In the genomic region with DNA sequence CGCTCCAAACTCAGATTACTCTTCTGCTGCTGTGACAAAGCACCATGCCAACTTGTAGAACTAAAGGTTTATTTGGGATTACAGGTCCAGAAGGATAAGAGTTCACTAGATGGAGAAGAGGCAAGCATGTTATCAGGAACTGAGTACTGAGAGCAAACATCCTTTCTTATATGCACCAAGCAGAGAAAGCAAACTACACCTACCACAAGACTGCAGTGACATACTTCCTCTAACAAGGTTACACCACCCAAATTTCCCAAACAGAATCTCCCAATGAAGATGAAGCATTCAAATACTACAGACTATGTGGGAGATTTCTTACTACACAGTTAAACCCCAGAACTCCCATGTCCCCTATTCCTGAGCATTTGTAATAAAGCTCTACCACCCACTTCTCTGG, we compare ENCODE assay signal across 29 mouse cellular contexts. TPM values are rescaled to one million over a fixed set of nuclear protein-coding genes. Genes with fewer than 3 reads are reported as not detected.
DNase-seq lines count a peak whose midpoint lies in the region; ATAC-seq and TF ChIP-seq lines count a peak whose summit lies in the region.
"Had no signal": no experiment of that assay in that cellular context is flagged by ENCODE, and none has a peak within 500 bp of the region (broad histone marks: within the 10 kb centered on the region; RNA-seq: fewer than 3 reads in every experiment).

No protein-coding gene starts in this region.

- H3K9me3 ChIP-seq in lung, postnatal 0 days (ENCODE audit: low read length), result no peaks in the 10 kb centered on the region
- no peaks in the 10 kb centered on the region for H3K9me3 ChIP-seq in liver, postnatal 0 days (ENCODE audit: low read length)
- H3K9me3 ChIP-seq in hindbrain, embryonic 14.5 days (ENCODE audit: control insufficient read depth, low read length), result no peaks in the 10 kb centered on the region
- no peaks in the 10 kb centered on the region for H3K9me3 ChIP-seq in midbrain, embryonic 16.5 days (replicated peaks; ENCODE audit: control insufficient read depth, low read length, poor library complexity, severe bottlenecking)
- H3K9me3 ChIP-seq: embryonic facial prominence, embryonic 15.5 days; forebrain, embryonic 12.5 days; G1E; heart, embryonic 10.5 days; hindbrain, embryonic 13.5 days; limb, embryonic 13.5 days; stomach, embryonic 15.5 days had no signal

- no peak overlapping the region for H3K4me2 ChIP-seq in lung, postnatal 0 days (replicated peaks; ENCODE audit: low read depth, low read length)
- peak overlapping the region; percentile 20; the same call in 1 of the 2 replicates for H3K4me2 ChIP-seq in liver, postnatal 0 days (ENCODE audit: low read depth, low read length)
- H3K4me2 ChIP-seq in hindbrain, embryonic 14.5 days (replicated peaks), result no peak overlapping the region
- no peak overlapping the region for H3K4me2 ChIP-seq in midbrain, embryonic 16.5 days (ENCODE audit: low read length)
- H3K4me2 ChIP-seq: embryonic facial prominence, embryonic 15.5 days; forebrain, embryonic 12.5 days; hindbrain, embryonic 13.5 days; kidney, embryonic 15.5 days; limb, embryonic 13.5 days; stomach, embryonic 15.5 days had no signal

- 93% methylated on average over 1 of the region's 1 CpGs for WGBS in lung, postnatal 0 days
- 89% methylated on average over 1 of the region's 1 CpGs for WGBS in liver, postnatal 0 days (ENCODE audit: insufficient replicate concordance)
- 90% methylated on average over 1 of the region's 1 CpGs for WGBS in small intestine, adult 2 months
- 98% methylated on average over 1 of the region's 1 CpGs for WGBS in hindbrain, embryonic 14.5 days
- WGBS in midbrain, embryonic 16.5 days, result 90% methylated on average over 1 of the region's 1 CpGs

- H3K4me3 ChIP-seq in lung, postnatal 0 days (ENCODE audit: low read depth, low read length), result no peak overlapping the region
- H3K4me3 ChIP-seq in liver, postnatal 0 days (ENCODE audit: low read depth, low read length), result no peak overlapping the region
- no peak overlapping the region for H3K4me3 ChIP-seq in small intestine, adult 2 months (ENCODE audit: low read depth, low read length)
- no peak overlapping the region for H3K4me3 ChIP-seq in hindbrain, embryonic 14.5 days (replicated peaks; ENCODE audit: low read length)
- H3K4me3 ChIP-seq in midbrain, embryonic 16.5 days (ENCODE audit: low read depth, low read length), result no peak overlapping the region
- H3K4me3 ChIP-seq: embryonic facial prominence, embryonic 10.5 days; embryonic facial prominence, embryonic 15.5 days; forebrain, embryonic 12.5 days; heart, embryonic 10.5 days; hindbrain, embryonic 13.5 days; kidney, embryonic 15.5 days; limb, embryonic 13.5 days; stomach, embryonic 15.5 days had no signal

- no peak for ATAC-seq in lung, postnatal 0 days
- peak; percentile 57 for ATAC-seq in granulocyte monocyte progenitor cell, adult 5-6 weeks (replicated peaks; ENCODE audit: poor library complexity, severe bottlenecking)
- no peak for ATAC-seq in liver, postnatal 0 days
- no peak for ATAC-seq in hindbrain, embryonic 14.5 days (ENCODE audit: low FRiP score)
- no peak for ATAC-seq in midbrain, embryonic 16.5 days
- ATAC-seq: forebrain, postnatal 0 days; inflammation-experienced regulatory T-cells, adult 6 months; Patski had no signal

- no peak for TF ChIP-seq CTCF in lung, postnatal 0 days (IDR thresholded peaks at IDR 0.05)
- TF ChIP-seq CTCF in liver, postnatal 0 days (IDR thresholded peaks at IDR 0.05; ENCODE audit: low read depth), result no peak
- TF ChIP-seq CTCF in small intestine, adult 2 months (IDR thresholded peaks at IDR 0.05; ENCODE audit: extremely low read depth, insufficient read length, insufficient replicate concordance, low read depth, low read length), result no peak

- no peaks in the 10 kb centered on the region for H3K36me3 ChIP-seq in lung, postnatal 0 days (ENCODE audit: insufficient read depth, low read length)
- H3K36me3 ChIP-seq in liver, postnatal 0 days (replicated peaks; ENCODE audit: insufficient read depth, low read length), result no peaks in the 10 kb centered on the region
- H3K36me3 ChIP-seq in small intestine, adult 2 months (ENCODE audit: control insufficient read depth, insufficient read depth, low read length), result no peaks in the 10 kb centered on the region
- H3K36me3 ChIP-seq in hindbrain, embryonic 14.5 days (replicated peaks; ENCODE audit: control insufficient read depth, insufficient read depth), result no peaks in the 10 kb centered on the region
- H3K36me3 ChIP-seq in midbrain, embryonic 16.5 days (ENCODE audit: control insufficient read depth, insufficient read depth, low read length), result no peaks in the 10 kb centered on the region
- H3K36me3 ChIP-seq: embryonic facial prominence, embryonic 15.5 days; stomach, embryonic 15.5 days had no signal

- H3K9ac ChIP-seq in lung, postnatal 0 days (replicated peaks; ENCODE audit: low read depth), result no peak overlapping the region
- H3K9ac ChIP-seq in liver, postnatal 0 days (replicated peaks), result no peak overlapping the region
- no peak overlapping the region for H3K9ac ChIP-seq in hindbrain, embryonic 14.5 days
- no peak overlapping the region for H3K9ac ChIP-seq in midbrain, embryonic 16.5 days (ENCODE audit: low read depth, low read length)
- H3K9ac ChIP-seq: embryonic facial prominence, embryonic 15.5 days; forebrain, embryonic 12.5 days; forebrain, postnatal 0 days; hindbrain, embryonic 13.5 days; kidney, embryonic 15.5 days; limb, embryonic 13.5 days; stomach, embryonic 15.5 days had no signal

- TF ChIP-seq EP300 in lung, postnatal 0 days (IDR thresholded peaks at IDR 0.05), result no peak
- TF ChIP-seq EP300 in liver, postnatal 0 days (IDR thresholded peaks at IDR 0.05; ENCODE audit: low read depth), result no peak

- H3K4me1 ChIP-seq in lung, postnatal 0 days (ENCODE audit: insufficient read depth, low read depth, low read length), result no peaks in the 10 kb centered on the region
- H3K4me1 ChIP-seq in liver, postnatal 0 days (ENCODE audit: insufficient read depth), result no peaks in the 10 kb centered on the region
- H3K4me1 ChIP-seq in small intestine, adult 2 months (ENCODE audit: control insufficient read depth, insufficient read depth, insufficient read length, low read length), result no peaks in the 10 kb centered on the region; the same call in 1 of the 2 replicates
- H3K4me1 ChIP-seq in hindbrain, embryonic 14.5 days (replicated peaks; ENCODE audit: control insufficient read depth, insufficient read depth, low read length), result no peaks in the 10 kb centered on the region
- H3K4me1 ChIP-seq in midbrain, embryonic 16.5 days (ENCODE audit: control insufficient read depth, insufficient read depth, low read length), result no peaks in the 10 kb centered on the region
- H3K4me1 ChIP-seq: embryonic facial prominence, embryonic 10.5 days; embryonic facial prominence, embryonic 15.5 days; forebrain, embryonic 12.5 days; hindbrain, embryonic 13.5 days; kidney, embryonic 15.5 days; stomach, embryonic 15.5 days had no signal

- TF ChIP-seq POLR2A in small intestine, adult 2 months (IDR thresholded peaks at IDR 0.05; ENCODE audit: low read depth, low read length), result no peak

- DNase-seq in lung, postnatal 0 days (ENCODE audit: low spot score), result peak; percentile 17
- no peak for DNase-seq in lung, postnatal 10 days
- no peak for DNase-seq in liver, postnatal 0 days
- DNase-seq in layer of hippocampus, postnatal 25 days (ENCODE audit: extremely low spot score in 1 of 2, low spot score in 1 of 2), result no peak
- DNase-seq in hindbrain, embryonic 14.5 days (ENCODE audit: low spot score), result no peak
- DNase-seq: adrenal gland, postnatal 10 days; cerebellum, adult 11-12 months; cerebellum, adult 9-11 months; forebrain, postnatal 0 days; heart, postnatal 4 days; kidney, adult 11 months; kidney, postnatal 25 days; lung, adult 18-20 months; lung, postnatal 14 days; midbrain, embryonic 14.5 days had no signal

- no peak overlapping the region for H3K27ac ChIP-seq in lung, postnatal 0 days (ENCODE audit: low read length)
- H3K27ac ChIP-seq in liver, postnatal 0 days (ENCODE audit: low read depth), result peak overlapping the region; percentile 48
- 0 out of 2 replicates have a peak overlapping the region, but pooled peaks have one; percentile 10 for H3K27ac ChIP-seq in small intestine, adult 2 months (ENCODE audit: insufficient read depth, low read depth, low read length)
- H3K27ac ChIP-seq in hindbrain, embryonic 14.5 days, result no peak overlapping the region
- no peak overlapping the region for H3K27ac ChIP-seq in midbrain, embryonic 16.5 days (ENCODE audit: low read length)
- H3K27ac ChIP-seq: embryonic facial prominence, embryonic 10.5 days; embryonic facial prominence, embryonic 15.5 days; forebrain, embryonic 12.5 days; heart, embryonic 10.5 days; hindbrain, embryonic 13.5 days; kidney, embryonic 15.5 days; limb, embryonic 13.5 days; stomach, embryonic 15.5 days had no signal

- no peaks in the 10 kb centered on the region for H3K27me3 ChIP-seq in lung, postnatal 0 days (replicated peaks; ENCODE audit: insufficient read depth, low read length)
- no peaks in the 10 kb centered on the region for H3K27me3 ChIP-seq in liver, postnatal 0 days (ENCODE audit: insufficient read depth, low read length)
- H3K27me3 ChIP-seq in small intestine, adult 2 months (ENCODE audit: control insufficient read depth, insufficient read depth, low read length), result no peaks in the 10 kb centered on the region
- no peaks in the 10 kb centered on the region for H3K27me3 ChIP-seq in hindbrain, embryonic 14.5 days (ENCODE audit: control insufficient read depth, insufficient read depth, low read length)
- no peaks in the 10 kb centered on the region for H3K27me3 ChIP-seq in midbrain, embryonic 16.5 days (ENCODE audit: control insufficient read depth, insufficient read depth, low read depth, low read length)
- H3K27me3 ChIP-seq: embryonic facial prominence, embryonic 15.5 days; forebrain, embryonic 12.5 days; hindbrain, embryonic 13.5 days; kidney, embryonic 15.5 days; limb, embryonic 13.5 days; Patski; stomach, embryonic 15.5 days had no signal

RNA-seq across cellular contexts. Expression of a gene that starts 15.8 kb away (rescaled TPM):
- 17.7 and 18.5 TPM in 2 replicates for polyA plus RNA-seq in lung, postnatal 0 days (2015; fragmentation: Nextera tagmentation; extraction: Ambion mirVana)
- total RNA-seq in granulocyte monocyte progenitor cell, adult 5-6 weeks (2014; fragmentation: Nextera tagmentation), result 20.6 and 45.0 TPM in 2 replicates
- 28.4 and 39.2 TPM in 2 replicates for total RNA-seq in granulocyte monocyte progenitor cell, adult 5-6 weeks (2017)
- 7.3 and 7.4 TPM in 2 replicates for polyA plus RNA-seq in liver, postnatal 0 days (2015; fragmentation: Nextera tagmentation; extraction: Ambion mirVana)
- 2.5 and 4.1 TPM in 2 replicates for polyA plus RNA-seq in small intestine, adult 2 months (2012; rRNA removed)
- 10 to 100 TPM; 41.0 to 42.7 TPM for total RNA-seq in layer of hippocampus, postnatal 25 days (2021)
- 16.8 and 17.7 TPM in 2 replicates for polyA plus RNA-seq in hindbrain, embryonic 14.5 days (2014; fragmentation: Nextera tagmentation; extraction: Ambion mirVana)
- 18.6 and 18.8 TPM in 2 replicates for polyA plus RNA-seq in midbrain, embryonic 16.5 days (2015; fragmentation: Nextera tagmentation; extraction: Ambion mirVana)

Comparison
In these comparisons a context has a peak if more than half of its experiments do, and no peak if none do; other contexts are left out.
1. H3K27ac ChIP-seq: peak in liver, postnatal 0 days (single experiment) and small intestine, adult 2 months (single experiment); none in lung, postnatal 0 days (single experiment), hindbrain, embryonic 14.5 days (single experiment) and midbrain, embryonic 16.5 days (single experiment).